Mouse (Mus musculus): Measurements from ENCODE around the gene Cyp2c68. TPM values are rescaled to one million over a fixed set of nuclear protein-coding genes. Genes with fewer than 3 reads are reported as not detected.

Cyp2c68 gene
- polyA plus RNA-seq, 1 experiment from 2014 or later: not detected

Other genes starting within 250 kb of the Cyp2c68 start
- not detected in 2 replicates for gene Cyp2c39, start 230.2 kb downstream of the Cyp2c68 start, polyA plus RNA-seq (2014; fragmentation: Nextera tagmentation; extraction: Ambion mirVana)
- gene Cyp2c67, start 92.0 kb downstream of the Cyp2c68 start, polyA plus RNA-seq (2014; fragmentation: Nextera tagmentation; extraction: Ambion mirVana): not detected in 2 replicates
- gene Cyp2c40, start 71.8 kb upstream of the Cyp2c68 start, polyA plus RNA-seq (2014; fragmentation: Nextera tagmentation; extraction: Ambion mirVana): not detected in 2 replicates
- not detected in 2 replicates for gene Cyp2c69, start 145.7 kb upstream of the Cyp2c68 start, polyA plus RNA-seq (2014; fragmentation: Nextera tagmentation; extraction: Ambion mirVana)